Mouse (Mus musculus) erythroblast, embryonic 14.5 days (primary cell): ENCODE results near the gene Exo1.

Source experiments
- GATA1 ChIP-seq: IDR thresholded peaks from 2 replicates; pipeline ENCODE4 v1.6.1; 2012; ENCODE audit warnings: low read length, inconsistent platforms, mixed read lengths
- TAL1 ChIP-seq: IDR thresholded peaks from 3 replicates; pipeline ENCODE4 v1.6.1; 2012; ENCODE audit warnings: low read length, inconsistent platforms, mixed read lengths

DNA sequence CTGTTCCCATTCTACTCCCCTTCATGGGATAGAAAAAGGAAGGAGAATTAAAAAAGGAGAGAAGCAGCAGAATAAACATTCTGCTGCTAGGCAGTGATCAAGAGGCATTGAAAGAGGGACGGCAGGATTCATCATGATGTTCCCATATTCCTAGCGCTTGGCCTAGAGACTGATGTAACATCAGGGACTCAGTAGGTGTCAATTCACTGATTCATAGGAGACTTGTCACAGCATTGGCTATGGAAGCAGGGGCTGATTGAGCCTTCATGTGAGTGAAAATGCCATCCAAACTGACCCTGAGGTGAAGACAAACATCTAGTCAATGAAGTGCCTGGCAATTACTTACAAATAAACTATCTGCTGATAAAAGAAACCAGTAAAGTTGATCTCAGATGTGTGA, 70.5 kb downstream of the Exo1 start:
- TF ChIP-seq GATA1, result no peak
- no peak for TF ChIP-seq TAL1
